Mouse (Mus musculus) c-Kit-positive CD71-negative TER-119-negative erythroid progenitor cells, embryonic 14.5 days (primary cell): ENCODE data around the gene Plxna2.

ENCODE experiments used
- DNase-seq: peaks from one replicate; pipeline ENCODE4 v3.0.0-alpha.2; 2013; ENCODE audit warnings: low read depth

The Plxna2 gene

GRCm38 (mm10) chr1:194821721-194822120 is 203.7 kb downstream of the Plxna2 start:
- DNase-seq, result no peak

GRCm38 (mm10) chr1:194828316-194828715 is 210.3 kb downstream of the Plxna2 start:
- no peak for DNase-seq

GRCm38 (mm10) chr1:194835238-194835637 is 217.2 kb downstream of the Plxna2 start:
- DNase-seq, result no peak

DNA sequence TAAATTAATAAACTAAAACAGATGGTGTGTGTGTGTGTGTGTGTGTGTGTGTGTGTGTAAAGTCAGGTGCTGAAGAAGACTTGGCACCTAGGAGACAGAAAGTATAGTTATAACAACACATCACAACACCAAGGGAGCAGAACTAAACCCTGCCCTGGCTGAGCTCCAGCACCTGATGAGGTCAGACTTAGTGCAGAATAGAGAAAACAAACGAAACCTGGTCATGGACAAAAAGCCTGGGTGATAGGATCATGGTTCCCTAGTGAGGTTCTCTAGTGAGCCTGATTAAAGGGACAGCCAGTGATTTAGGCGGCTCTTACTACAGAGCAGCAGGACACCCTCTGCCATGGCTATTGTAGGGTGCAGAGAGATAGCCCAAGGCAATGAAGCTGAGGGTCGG is 218.2 kb downstream of the Plxna2 start:
- no peak for DNase-seq

- no peak for DNase-seq
Observed at GRCm38 (mm10) chr1:194836671-194837070, 218.7 kb downstream of the Plxna2 start.

DNA sequence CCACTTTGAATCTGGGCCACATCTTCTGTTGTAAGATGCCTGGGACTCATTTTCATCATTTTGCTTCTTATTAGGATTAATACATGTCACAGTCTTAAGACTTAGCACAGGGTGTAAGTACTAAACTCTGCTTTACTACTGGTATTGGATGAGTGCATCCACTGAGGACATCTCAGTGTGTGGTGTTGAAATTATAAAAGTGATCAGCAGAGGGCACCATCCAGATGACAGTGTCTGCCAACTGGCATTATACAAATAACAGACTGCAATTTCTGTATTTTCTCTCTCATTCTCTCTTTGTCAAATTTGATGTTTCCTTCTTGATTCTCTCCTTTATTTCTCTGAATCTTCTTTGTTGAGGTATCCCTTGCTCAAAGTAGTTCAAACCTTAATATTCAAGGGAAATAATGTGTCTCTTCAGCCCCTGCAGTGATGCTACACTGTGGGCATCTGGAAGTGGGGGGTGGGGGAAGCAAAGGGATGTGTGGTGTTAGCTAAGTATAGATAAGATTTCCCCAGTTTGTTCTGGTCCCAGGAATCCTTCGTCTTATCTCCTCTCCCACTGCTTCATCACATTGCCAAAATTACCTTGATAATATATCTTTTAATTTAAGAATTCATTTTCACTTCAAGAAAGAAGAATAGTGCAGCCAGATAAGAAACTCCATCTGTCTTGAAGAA is 221.4 kb downstream of the Plxna2 start:
- no peak for DNase-seq

- no peak for DNase-seq
Observed at GRCm38 (mm10) chr1:194843020-194843419, 225.0 kb downstream of the Plxna2 start.

DNA sequence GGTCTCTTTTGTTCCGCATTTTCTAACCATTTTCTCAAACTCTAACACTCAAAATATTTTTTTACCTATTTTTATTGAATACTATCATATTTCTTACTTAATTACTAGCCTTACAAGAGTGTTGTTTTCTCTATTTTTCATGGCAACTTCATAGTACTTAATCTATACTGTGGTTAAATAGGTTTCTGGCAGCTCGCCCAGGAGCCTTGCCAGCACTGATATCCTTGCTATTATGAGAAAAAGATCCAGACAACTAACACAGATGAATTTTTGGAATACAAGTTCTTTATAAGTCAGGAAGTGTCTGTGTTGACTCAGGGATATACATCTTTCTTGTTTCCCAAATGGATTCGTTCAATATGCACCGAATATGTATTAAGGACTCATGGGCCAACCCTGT is 229.0 kb downstream of the Plxna2 start:
- no peak for DNase-seq

GRCm38 (mm10) chr1:194851242-194852064 is 233.4 kb downstream of the Plxna2 start:
- no peak for DNase-seq

DNA sequence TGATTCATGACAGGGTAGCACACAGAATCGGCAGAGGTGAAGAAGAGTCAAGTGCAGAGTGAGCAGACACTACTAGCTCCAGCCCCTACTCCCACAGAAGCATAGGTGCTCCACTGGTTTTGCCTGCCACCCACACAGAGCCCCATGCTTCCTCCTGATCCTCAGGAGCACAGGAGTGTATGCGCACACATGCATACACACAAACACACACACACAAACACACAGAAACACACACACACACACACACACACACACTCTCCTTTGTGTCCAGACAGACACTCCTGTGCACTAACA is 234.0 kb downstream of the Plxna2 start:
- DNase-seq, result no peak
